Mouse (Mus musculus): ENCODE results near the gene Pglyrp3. TPM values are rescaled to one million over a fixed set of nuclear protein-coding genes. Genes with fewer than 3 reads are reported as not detected.
"Not testable (repeated sequence)": the region's sequence is repeated elsewhere in the genome, so short reads cannot be mapped to it uniquely, and the experiment has no call there.

Gene Pglyrp3
- total RNA-seq (2012; rRNA removed): not detected in 2 replicates

GRCm38 (mm10) chr3:92014283-92014682 is at the start of gene Pglyrp3:
Gene Pglyrp3 (plus strand): TSS chr3:92014583.
- no peaks in the 10 kb centered on the region; a peak in 2 of 4 replicates for H3K4me1 ChIP-seq (ENCODE audit: control insufficient read depth in 2 of 2, insufficient read depth in 2 of 2, low read length in 2 of 2, poor library complexity in 1 of 2)
- no peak for TF ChIP-seq ZNF384 (IDR thresholded peaks at IDR 0.05; ENCODE audit: low read depth, low read length)
- TF ChIP-seq MAFK (IDR thresholded peaks at IDR 0.05; ENCODE audit: insufficient read depth, low read depth, low read length): no peak
- no peak for TF ChIP-seq ZC3H11A (IDR thresholded peaks at IDR 0.05; ENCODE audit: borderline replicate concordance, low read depth, low read length)
- no peak for TF ChIP-seq HCFC1 (IDR thresholded peaks at IDR 0.05; ENCODE audit: borderline replicate concordance, insufficient read depth, low read length)
- no peak for TF ChIP-seq CHD2 (IDR thresholded peaks at IDR 0.05; ENCODE audit: low read depth, low read length)
- H3K4me3 ChIP-seq (ENCODE audit: insufficient read depth in 1 of 2, low read depth in 1 of 2, low read length in 2 of 2, poor library complexity in 1 of 2, severe bottlenecking in 1 of 2): no peak within 1 kb of the TSS
- in situ Hi-C loops (cut with MboI; ENCODE audit: low sequenced_read_pairs in 2 of 2, unreplicated experiment in 2 of 2): no loop called here
- no peak for DNase-seq (ENCODE audit: low read depth, low spot score)
- no peak within 1 kb of the TSS for H3K9ac ChIP-seq (ENCODE audit: insufficient read depth, low read depth, low read length, poor library complexity, severe bottlenecking)
- H3K27ac ChIP-seq (ENCODE audit: insufficient read depth, low read depth, low read length, poor library complexity, severe bottlenecking): no peak within 1 kb of the TSS
- no peaks in the 10 kb centered on the region for H3K9me3 ChIP-seq (ENCODE audit: control insufficient read depth, insufficient read depth, low read depth, low read length)
- H3K36me3 ChIP-seq (ENCODE audit: control insufficient read depth, insufficient read depth, low read length, poor library complexity, severe bottlenecking): no peaks in the 10 kb centered on the region

- no peak overlapping the region for H3K27ac ChIP-seq (ENCODE audit: insufficient read depth, low read depth, low read length, poor library complexity, severe bottlenecking)
- H3K4me3 ChIP-seq (ENCODE audit: insufficient read depth in 1 of 2, low read depth in 1 of 2, low read length in 2 of 2, poor library complexity in 1 of 2, severe bottlenecking in 1 of 2): no peak overlapping the region
- in situ Hi-C loops (cut with MboI; ENCODE audit: low sequenced_read_pairs in 2 of 2, unreplicated experiment in 2 of 2): no loop called here
- TF ChIP-seq ZC3H11A (IDR thresholded peaks at IDR 0.05; ENCODE audit: borderline replicate concordance, low read depth, low read length) (no peak), CHD2 (IDR thresholded peaks at IDR 0.05; ENCODE audit: low read depth, low read length) (no peak), HCFC1 (IDR thresholded peaks at IDR 0.05; ENCODE audit: borderline replicate concordance, insufficient read depth, low read length) (no peak), MAFK (IDR thresholded peaks at IDR 0.05; ENCODE audit: insufficient read depth, low read depth, low read length) (no peak), ZNF384 (IDR thresholded peaks at IDR 0.05; ENCODE audit: low read depth, low read length) (no peak)
- no peak for DNase-seq (ENCODE audit: low read depth, low spot score)
- H3K9ac ChIP-seq (ENCODE audit: insufficient read depth, low read depth, low read length, poor library complexity, severe bottlenecking): no peak overlapping the region
- H3K36me3 ChIP-seq (ENCODE audit: control insufficient read depth, insufficient read depth, low read length, poor library complexity, severe bottlenecking): no peaks in the 10 kb centered on the region
- no peaks in the 10 kb centered on the region for H3K9me3 ChIP-seq (ENCODE audit: control insufficient read depth, insufficient read depth, low read depth, low read length)
- H3K4me1 ChIP-seq (ENCODE audit: control insufficient read depth in 2 of 2, insufficient read depth in 2 of 2, low read length in 2 of 2, poor library complexity in 1 of 2): no peaks in the 10 kb centered on the region; a peak in 2 of 4 replicates
Measured at GRCm38 (mm10) chr3:92011001-92011400, 3.4 kb upstream of the Pglyrp3 start.

GRCm38 (mm10) chr3:92024541-92024940 is 10.2 kb downstream of the Pglyrp3 start:
- Histone ChIP-seq H3K4me3 (ENCODE audit: insufficient read depth in 1 of 2, low read depth in 1 of 2, low read length in 2 of 2, poor library complexity in 1 of 2, severe bottlenecking in 1 of 2) (peak overlapping the region; percentile 32 to 42; a peak in 2 of 4 replicates), H3K9ac (ENCODE audit: insufficient read depth, low read depth, low read length, poor library complexity, severe bottlenecking) (peak overlapping the region; percentile 44; the same call in 1 of the 2 replicates)
- H3K36me3 ChIP-seq (ENCODE audit: control insufficient read depth, insufficient read depth, low read length, poor library complexity, severe bottlenecking); H3K9me3 ChIP-seq (ENCODE audit: control insufficient read depth, insufficient read depth, low read depth, low read length); H3K4me1 ChIP-seq (ENCODE audit: control insufficient read depth in 2 of 2, insufficient read depth in 2 of 2, low read length in 2 of 2, poor library complexity in 1 of 2); DNase-seq (ENCODE audit: low read depth, low spot score); H3K27ac ChIP-seq (ENCODE audit: insufficient read depth, low read depth, low read length, poor library complexity, severe bottlenecking); in situ Hi-C loops (cut with MboI; ENCODE audit: low sequenced_read_pairs in 2 of 2, unreplicated experiment in 2 of 2): not testable (repeated sequence)

DNA sequence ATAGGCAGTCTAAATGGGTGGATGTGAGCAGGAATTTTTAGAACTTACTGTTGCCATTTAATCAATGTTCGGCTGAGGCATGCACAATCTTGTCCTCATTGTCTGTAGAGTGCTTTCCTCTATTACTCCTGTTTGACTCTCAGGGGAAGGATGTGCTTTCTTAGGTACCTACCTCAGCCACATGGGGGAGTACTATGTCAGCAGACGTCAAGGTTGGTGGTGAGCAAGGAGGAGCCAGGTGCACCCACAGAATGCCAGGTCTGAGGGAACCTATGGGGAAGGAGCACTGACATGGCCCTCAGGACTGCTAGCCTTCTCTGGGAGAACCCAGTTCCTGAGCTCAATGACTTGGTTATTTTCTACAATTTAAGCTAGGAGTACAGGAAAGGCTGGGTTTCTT is 18.8 kb downstream of the Pglyrp3 start:
- no peak overlapping the region for H3K27ac ChIP-seq (ENCODE audit: insufficient read depth, low read depth, low read length, poor library complexity, severe bottlenecking)
- TF ChIP-seq ZNF384 (IDR thresholded peaks at IDR 0.05; ENCODE audit: low read depth, low read length): no peak
- TF ChIP-seq ZC3H11A (IDR thresholded peaks at IDR 0.05; ENCODE audit: borderline replicate concordance, low read depth, low read length): no peak
- no peak for TF ChIP-seq HCFC1 (IDR thresholded peaks at IDR 0.05; ENCODE audit: borderline replicate concordance, insufficient read depth, low read length)
- TF ChIP-seq MAFK (IDR thresholded peaks at IDR 0.05; ENCODE audit: insufficient read depth, low read depth, low read length): no peak
- no peak for TF ChIP-seq CHD2 (IDR thresholded peaks at IDR 0.05; ENCODE audit: low read depth, low read length)
- no peak overlapping the region for H3K9ac ChIP-seq (ENCODE audit: insufficient read depth, low read depth, low read length, poor library complexity, severe bottlenecking)
- H3K4me1 ChIP-seq (ENCODE audit: control insufficient read depth in 2 of 2, insufficient read depth in 2 of 2, low read length in 2 of 2, poor library complexity in 1 of 2): peaks cover 0 to 2% of the 10 kb centered on the region in 2 experiments; a peak in 1 of 4 replicates
- H3K36me3 ChIP-seq (ENCODE audit: control insufficient read depth, insufficient read depth, low read length, poor library complexity, severe bottlenecking): no peaks in the 10 kb centered on the region
- H3K4me3 ChIP-seq (ENCODE audit: insufficient read depth in 1 of 2, low read depth in 1 of 2, low read length in 2 of 2, poor library complexity in 1 of 2, severe bottlenecking in 1 of 2): no peak overlapping the region
- no peak for DNase-seq (ENCODE audit: low read depth, low spot score)
- in situ Hi-C loops (cut with MboI; ENCODE audit: low sequenced_read_pairs in 2 of 2, unreplicated experiment in 2 of 2): no loop called here
- no peaks in the 10 kb centered on the region for H3K9me3 ChIP-seq (ENCODE audit: control insufficient read depth, insufficient read depth, low read depth, low read length)

- no peak for TF ChIP-seq CHD2 (IDR thresholded peaks at IDR 0.05; ENCODE audit: low read depth, low read length)
- TF ChIP-seq MAFK (IDR thresholded peaks at IDR 0.05; ENCODE audit: insufficient read depth, low read depth, low read length): no peak
- TF ChIP-seq ZNF384 (IDR thresholded peaks at IDR 0.05; ENCODE audit: low read depth, low read length): no peak
- TF ChIP-seq ZC3H11A (IDR thresholded peaks at IDR 0.05; ENCODE audit: borderline replicate concordance, low read depth, low read length): no peak
- no peak for TF ChIP-seq HCFC1 (IDR thresholded peaks at IDR 0.05; ENCODE audit: borderline replicate concordance, insufficient read depth, low read length)
- H3K9me3 ChIP-seq (ENCODE audit: control insufficient read depth, insufficient read depth, low read depth, low read length): no peaks in the 10 kb centered on the region
- no peak overlapping the region for H3K9ac ChIP-seq (ENCODE audit: insufficient read depth, low read depth, low read length, poor library complexity, severe bottlenecking)
- H3K4me1 ChIP-seq (ENCODE audit: control insufficient read depth in 2 of 2, insufficient read depth in 2 of 2, low read length in 2 of 2, poor library complexity in 1 of 2): peaks cover 0 to 2% of the 10 kb centered on the region in 2 experiments; a peak in 1 of 4 replicates
- no peaks in the 10 kb centered on the region for H3K36me3 ChIP-seq (ENCODE audit: control insufficient read depth, insufficient read depth, low read length, poor library complexity, severe bottlenecking)
- H3K27ac ChIP-seq (ENCODE audit: insufficient read depth, low read depth, low read length, poor library complexity, severe bottlenecking): no peak overlapping the region
- in situ Hi-C loops (cut with MboI; ENCODE audit: low sequenced_read_pairs in 2 of 2, unreplicated experiment in 2 of 2): no loop called here
- no peak for DNase-seq (ENCODE audit: low read depth, low spot score)
- no peak overlapping the region for H3K4me3 ChIP-seq (ENCODE audit: insufficient read depth in 1 of 2, low read depth in 1 of 2, low read length in 2 of 2, poor library complexity in 1 of 2, severe bottlenecking in 1 of 2)
Measured at GRCm38 (mm10) chr3:92033892-92034291, 19.5 kb downstream of the Pglyrp3 start.

All from ES-E14 (cell line).